Mouse (Mus musculus): Measurements from ENCODE around the gene Ppfia4. TPM values are rescaled to one million over a fixed set of nuclear protein-coding genes. Genes with fewer than 3 reads are reported as not detected.

Ppfia4 gene
- total and polyA plus RNA-seq, 2 experiments, result 0.46 to 1.4 TPM

GRCm38 (mm10) chr1:134342781-134343310 lies 10.1 kb upstream of the Ppfia4 start:
- Histone ChIP-seq H3K36me3 (ENCODE audit: control insufficient read depth, insufficient read depth, low read length) (peaks cover 21% of the 10 kb centered on the region), H3K27ac (replicated peaks; ENCODE audit: insufficient read depth, low read depth, low read length) (no peak overlapping the region), H3K4me1 (ENCODE audit: control insufficient read depth, insufficient read depth, low read length) (peaks cover 4% of the 10 kb centered on the region; the same call in 1 of the 2 replicates), H3K9ac (ENCODE audit: low read depth, low read length) (no peak overlapping the region), H3K4me3 (ENCODE audit: insufficient read depth, low read depth, low read length) (no peak overlapping the region), H3K79me2 (ENCODE audit: control insufficient read depth, insufficient read depth, low read length) (no peaks in the 10 kb centered on the region), H3K27me3 (ENCODE audit: control insufficient read depth, insufficient read depth, low read length) (no peaks in the 10 kb centered on the region)
- no peak for TF ChIP-seq POLR2A (IDR thresholded peaks at IDR 0.05; ENCODE audit: extremely low read depth, insufficient read depth, low read length)
- no peak for TF ChIP-seq CTCF (IDR thresholded peaks at IDR 0.05; ENCODE audit: low read depth, low read length)
- 83% methylated on average over 8 of the region's 8 CpGs for WGBS
- no peak for DNase-seq (ENCODE audit: extremely low read depth, low read depth, low spot score)

GRCm38 (mm10) chr1:134342278-134342664 lies 9.5 kb upstream of the Ppfia4 start:
- Histone ChIP-seq H3K9ac (ENCODE audit: low read depth, low read length) (no peak overlapping the region), H3K79me2 (ENCODE audit: control insufficient read depth, insufficient read depth, low read length) (no peaks in the 10 kb centered on the region), H3K36me3 (ENCODE audit: control insufficient read depth, insufficient read depth, low read length) (peaks cover 16% of the 10 kb centered on the region), H3K27ac (replicated peaks; ENCODE audit: insufficient read depth, low read depth, low read length) (no peak overlapping the region), H3K4me3 (ENCODE audit: insufficient read depth, low read depth, low read length) (no peak overlapping the region), H3K4me1 (ENCODE audit: control insufficient read depth, insufficient read depth, low read length) (peaks cover 4% of the 10 kb centered on the region; the same call in 1 of the 2 replicates), H3K27me3 (ENCODE audit: control insufficient read depth, insufficient read depth, low read length) (no peaks in the 10 kb centered on the region)
- no peak for DNase-seq (ENCODE audit: extremely low read depth, low read depth, low spot score)
- no peak for TF ChIP-seq CTCF (IDR thresholded peaks at IDR 0.05; ENCODE audit: low read depth, low read length)
- TF ChIP-seq POLR2A (IDR thresholded peaks at IDR 0.05; ENCODE audit: extremely low read depth, insufficient read depth, low read length), result no peak
- 70% methylated on average over 2 of the region's 2 CpGs for WGBS

GRCm38 (mm10) chr1:134341641-134342277 lies 9.0 kb upstream of the Ppfia4 start:
- Histone ChIP-seq H3K79me2 (ENCODE audit: control insufficient read depth, insufficient read depth, low read length) (no peaks in the 10 kb centered on the region), H3K4me1 (ENCODE audit: control insufficient read depth, insufficient read depth, low read length) (peaks cover 4% of the 10 kb centered on the region; the same call in 1 of the 2 replicates), H3K27me3 (ENCODE audit: control insufficient read depth, insufficient read depth, low read length) (no peaks in the 10 kb centered on the region), H3K4me3 (ENCODE audit: insufficient read depth, low read depth, low read length) (no peak overlapping the region), H3K36me3 (ENCODE audit: control insufficient read depth, insufficient read depth, low read length) (peaks cover 12% of the 10 kb centered on the region), H3K27ac (replicated peaks; ENCODE audit: insufficient read depth, low read depth, low read length) (no peak overlapping the region), H3K9ac (ENCODE audit: low read depth, low read length) (no peak overlapping the region)
- TF ChIP-seq POLR2A (IDR thresholded peaks at IDR 0.05; ENCODE audit: extremely low read depth, insufficient read depth, low read length) (no peak), CTCF (IDR thresholded peaks at IDR 0.05; ENCODE audit: low read depth, low read length) (no peak)
- WGBS, result 88% methylated on average over 5 of the region's 5 CpGs
- no peak for DNase-seq (ENCODE audit: extremely low read depth, low read depth, low spot score)

GRCm38 (mm10) chr1:134339757-134340619 lies 7.3 kb upstream of the Ppfia4 start:
- Histone ChIP-seq H3K4me3 (ENCODE audit: insufficient read depth, low read depth, low read length) (no peak overlapping the region), H3K36me3 (ENCODE audit: control insufficient read depth, insufficient read depth, low read length) (no peaks in the 10 kb centered on the region), H3K79me2 (ENCODE audit: control insufficient read depth, insufficient read depth, low read length) (no peaks in the 10 kb centered on the region), H3K4me1 (ENCODE audit: control insufficient read depth, insufficient read depth, low read length) (peaks cover 4% of the 10 kb centered on the region; the same call in 1 of the 2 replicates), H3K27ac (replicated peaks; ENCODE audit: insufficient read depth, low read depth, low read length) (no peak overlapping the region), H3K9ac (ENCODE audit: low read depth, low read length) (no peak overlapping the region), H3K27me3 (ENCODE audit: control insufficient read depth, insufficient read depth, low read length) (no peaks in the 10 kb centered on the region)
- no peak for TF ChIP-seq POLR2A (IDR thresholded peaks at IDR 0.05; ENCODE audit: extremely low read depth, insufficient read depth, low read length)
- TF ChIP-seq CTCF (IDR thresholded peaks at IDR 0.05; ENCODE audit: low read depth, low read length), result no peak
- peak; percentile 58 for DNase-seq (ENCODE audit: extremely low read depth, low read depth, low spot score)
- WGBS, result 76% methylated on average over 18 of the region's 18 CpGs

- Histone ChIP-seq H3K9ac (ENCODE audit: low read depth, low read length) (no peak overlapping the region), H3K27me3 (ENCODE audit: control insufficient read depth, insufficient read depth, low read length) (no peaks in the 10 kb centered on the region), H3K79me2 (ENCODE audit: control insufficient read depth, insufficient read depth, low read length) (no peaks in the 10 kb centered on the region), H3K27ac (replicated peaks; ENCODE audit: insufficient read depth, low read depth, low read length) (no peak overlapping the region), H3K4me3 (ENCODE audit: insufficient read depth, low read depth, low read length) (no peak overlapping the region), H3K36me3 (ENCODE audit: control insufficient read depth, insufficient read depth, low read length) (no peaks in the 10 kb centered on the region), H3K4me1 (ENCODE audit: control insufficient read depth, insufficient read depth, low read length) (no peaks in the 10 kb centered on the region)
- no peak for DNase-seq (ENCODE audit: extremely low read depth, low read depth, low spot score)
- TF ChIP-seq POLR2A (IDR thresholded peaks at IDR 0.05; ENCODE audit: extremely low read depth, insufficient read depth, low read length) (no peak), CTCF (IDR thresholded peaks at IDR 0.05; ENCODE audit: low read depth, low read length) (no peak)
- 95% methylated on average over 7 of the region's 7 CpGs for WGBS
Measured at GRCm38 (mm10) chr1:134339162-134339561, 6.4 kb upstream of the Ppfia4 start.

Measured in liver, adult 2 months (tissue).